Mouse (Mus musculus) retina, embryonic 14.5 days (tissue): ENCODE results near the gene Ms4a4a.

Experiments
- DNase-seq: peaks from one replicate; pipeline ENCODE4 v3.0.0-alpha.2; 2015; ENCODE audit warnings: low spot score

Gene Ms4a4a

GRCm38 (mm10) chr19:11435058-11435834 is 59.9 kb downstream of the Ms4a4a start:
- DNase-seq: no peak
